Mouse (Mus musculus) 3T3-L1 (cell line): ENCODE data around the gene Cltc.
"Not testable (repeated sequence)": the region's sequence is repeated elsewhere in the genome, so short reads cannot be mapped to it uniquely, and the experiment has no call there.

Source experiments
- DNase-seq: peaks from one replicate; pipeline ENCODE4 v3.0.0-alpha.2; 2015; ENCODE audit warnings: low read depth, low spot score

The Cltc gene

GRCm38 (mm10) chr11:86738956-86739355 lies 18.4 kb downstream of the Cltc start:
- no peak for DNase-seq

- DNase-seq = not testable (repeated sequence)
Measured at GRCm38 (mm10) chr11:86738308-86738707, 19.1 kb downstream of the Cltc start.

GRCm38 (mm10) chr11:86737301-86738000 lies 19.9 kb downstream of the Cltc start:
- DNase-seq = no peak

- no peak for DNase-seq
Measured at GRCm38 (mm10) chr11:86734993-86735392, 22.4 kb downstream of the Cltc start.

GRCm38 (mm10) chr11:86734241-86734939 lies 23.0 kb downstream of the Cltc start:
- no peak for DNase-seq

- peak; percentile 50 for DNase-seq
Measured at GRCm38 (mm10) chr11:86731443-86731842, 25.9 kb downstream of the Cltc start.

GRCm38 (mm10) chr11:86725607-86726006 lies 31.8 kb downstream of the Cltc start:
- no peak for DNase-seq

- DNase-seq = no peak
Measured at GRCm38 (mm10) chr11:86724982-86725381, 32.4 kb downstream of the Cltc start.

- no peak for DNase-seq
Measured at GRCm38 (mm10) chr11:86724004-86724403, 33.4 kb downstream of the Cltc start.

GRCm38 (mm10) chr11:86719390-86719789 lies 38.0 kb downstream of the Cltc start:
- no peak for DNase-seq

- no peak for DNase-seq
Measured at GRCm38 (mm10) chr11:86718369-86718768, 39.0 kb downstream of the Cltc start.

- DNase-seq = no peak
Measured at GRCm38 (mm10) chr11:86717306-86718065, 39.9 kb downstream of the Cltc start.

GRCm38 (mm10) chr11:86714606-86715005 lies 42.8 kb downstream of the Cltc start:
- DNase-seq = no peak

- no peak for DNase-seq
Measured at GRCm38 (mm10) chr11:86701151-86701550, 56.2 kb downstream of the Cltc start.

GRCm38 (mm10) chr11:86695461-86695860 lies 61.9 kb downstream of the Cltc start:
- DNase-seq = no peak

GRCm38 (mm10) chr11:86692546-86692945 lies 64.8 kb downstream of the Cltc start:
- no peak for DNase-seq

GRCm38 (mm10) chr11:86691956-86692355 lies 65.4 kb downstream of the Cltc start:
- peak; percentile 30 for DNase-seq

GRCm38 (mm10) chr11:86691482-86691881 lies 65.9 kb downstream of the Cltc start:
- DNase-seq = peak; percentile 95

- no peak for DNase-seq
Measured at GRCm38 (mm10) chr11:86690383-86690782, 67.0 kb downstream of the Cltc start.

- DNase-seq = no peak
Measured at GRCm38 (mm10) chr11:86685366-86685765, 72.0 kb downstream of the Cltc start.

- DNase-seq = no peak
Measured at GRCm38 (mm10) chr11:86684126-86685012, 73.0 kb downstream of the Cltc start.
